Mouse (Mus musculus): ENCODE results near the gene Parl. TPM values are rescaled to one million over a fixed set of nuclear protein-coding genes. Genes with fewer than 3 reads are reported as not detected.

The Parl gene
- polyA plus RNA-seq, 1 experiment from 2014 or later, result 68.3 TPM

DNA sequence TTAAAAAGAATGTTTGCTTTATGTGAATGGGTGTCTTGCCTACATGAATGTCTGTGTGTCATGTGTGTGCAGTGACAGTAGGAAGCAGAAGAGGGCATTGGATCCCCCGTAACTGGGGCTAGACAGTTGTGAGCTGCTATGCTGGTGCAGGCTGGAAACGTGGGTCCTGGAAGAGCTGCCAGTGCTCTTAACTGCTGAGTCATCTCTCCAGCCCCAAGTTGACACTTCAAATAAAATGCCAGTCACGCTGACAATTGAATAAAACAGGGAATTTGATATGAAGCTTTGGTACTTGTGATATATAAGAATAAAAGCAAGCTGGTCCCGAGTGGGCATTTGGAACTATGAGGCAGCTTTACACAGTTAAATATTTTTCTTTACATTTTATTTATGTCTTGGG is 21.9 kb downstream of the Parl start:
- H3K4me3 ChIP-seq, result no peak overlapping the region
- H3K9me3 ChIP-seq, result no peaks in the 10 kb centered on the region
- H3K4me1 ChIP-seq (replicated peaks), result no peaks in the 10 kb centered on the region
- H3K36me3 ChIP-seq, result peaks cover 63% of the 10 kb centered on the region
- H3K27ac ChIP-seq (replicated peaks), result no peak overlapping the region
- no peak overlapping the region for H3K9ac ChIP-seq
- H3K27me3 ChIP-seq, result no peaks in the 10 kb centered on the region
- ATAC-seq (ENCODE audit: low FRiP score, low read depth), result no peak
- H3K4me2 ChIP-seq, result no peak overlapping the region
- 85% methylated on average over 4 of the region's 4 CpGs for WGBS

GRCm38 (mm10) chr16:20279395-20279794 is 22.8 kb downstream of the Parl start:
- H3K9me3 ChIP-seq, result no peaks in the 10 kb centered on the region
- 95% methylated on average over 5 of the region's 5 CpGs for WGBS
- no peak overlapping the region for H3K4me3 ChIP-seq
- no peak for ATAC-seq (ENCODE audit: low FRiP score, low read depth)
- H3K4me2 ChIP-seq, result no peak overlapping the region
- H3K27me3 ChIP-seq, result no peaks in the 10 kb centered on the region
- H3K9ac ChIP-seq, result no peak overlapping the region
- peaks cover 57% of the 10 kb centered on the region for H3K36me3 ChIP-seq
- H3K27ac ChIP-seq (replicated peaks), result no peak overlapping the region
- H3K4me1 ChIP-seq (replicated peaks), result no peaks in the 10 kb centered on the region

- WGBS, result 43% methylated on average over 3 of the region's 3 CpGs
- H3K36me3 ChIP-seq, result peaks cover 2% of the 10 kb centered on the region; the same call in 1 of the 2 replicates
- H3K4me1 ChIP-seq (replicated peaks), result no peaks in the 10 kb centered on the region
- no peaks in the 10 kb centered on the region for H3K9me3 ChIP-seq
- no peak overlapping the region for H3K4me2 ChIP-seq
- ATAC-seq (ENCODE audit: low FRiP score, low read depth), result no peak
- no peak overlapping the region for H3K27ac ChIP-seq (replicated peaks)
- no peaks in the 10 kb centered on the region for H3K27me3 ChIP-seq
- H3K4me3 ChIP-seq, result no peak overlapping the region
- no peak overlapping the region for H3K9ac ChIP-seq
These were observed 29.2 kb downstream of the Parl start for GRCm38 (mm10) chr16:20272994-20273393.

- no peak overlapping the region for H3K4me2 ChIP-seq
- H3K36me3 ChIP-seq, result no peaks in the 10 kb centered on the region
- no peaks in the 10 kb centered on the region for H3K4me1 ChIP-seq (replicated peaks)
- no peak overlapping the region for H3K9ac ChIP-seq
- no peak overlapping the region for H3K4me3 ChIP-seq
- 91% methylated on average over 4 of the region's 4 CpGs for WGBS
- no peaks in the 10 kb centered on the region for H3K9me3 ChIP-seq
- ATAC-seq (ENCODE audit: low FRiP score, low read depth), result no peak
- H3K27ac ChIP-seq (replicated peaks), result no peak overlapping the region
- no peaks in the 10 kb centered on the region for H3K27me3 ChIP-seq
These were observed 30.8 kb downstream of the Parl start for GRCm38 (mm10) chr16:20271339-20271738.

- H3K4me1 ChIP-seq (replicated peaks), result no peaks in the 10 kb centered on the region
- H3K4me2 ChIP-seq, result no peak overlapping the region
- no peaks in the 10 kb centered on the region for H3K27me3 ChIP-seq
- no peaks in the 10 kb centered on the region for H3K36me3 ChIP-seq
- H3K27ac ChIP-seq (replicated peaks), result no peak overlapping the region
- no peaks in the 10 kb centered on the region for H3K9me3 ChIP-seq
- H3K9ac ChIP-seq, result no peak overlapping the region
- no peak for ATAC-seq (ENCODE audit: low FRiP score, low read depth)
- 82% methylated on average over 7 of the region's 7 CpGs for WGBS
- H3K4me3 ChIP-seq, result no peak overlapping the region
These were observed 37.1 kb downstream of the Parl start for GRCm38 (mm10) chr16:20265089-20265488.

DNA sequence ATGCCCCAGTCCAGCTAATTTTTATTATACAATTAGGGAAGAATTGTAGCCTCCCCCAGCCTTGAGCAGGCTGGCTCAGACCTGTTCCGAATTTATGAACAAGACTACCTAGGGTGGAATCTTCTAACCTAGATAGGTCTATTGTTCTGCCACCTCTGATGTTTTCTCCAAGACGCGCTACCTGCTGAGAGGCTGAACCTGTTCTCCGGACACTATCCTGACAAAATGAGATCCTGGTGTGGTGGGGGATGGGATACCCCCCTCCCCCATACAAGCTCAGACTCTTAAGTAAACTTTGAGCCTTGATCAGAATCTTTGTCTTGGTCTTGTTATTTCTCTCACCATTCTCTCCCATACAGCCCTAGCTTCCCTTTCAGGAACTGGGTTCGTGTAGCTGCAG is 44.3 kb downstream of the Parl start:
- no peak overlapping the region for H3K27ac ChIP-seq (replicated peaks)
- no peaks in the 10 kb centered on the region for H3K4me1 ChIP-seq (replicated peaks)
- 73% methylated on average over 5 of the region's 5 CpGs for WGBS
- H3K27me3 ChIP-seq, result no peaks in the 10 kb centered on the region
- H3K4me3 ChIP-seq, result no peak overlapping the region
- H3K4me2 ChIP-seq, result no peak overlapping the region
- H3K9me3 ChIP-seq, result no peaks in the 10 kb centered on the region
- H3K36me3 ChIP-seq, result no peaks in the 10 kb centered on the region
- H3K9ac ChIP-seq, result no peak overlapping the region
- ATAC-seq (ENCODE audit: low FRiP score, low read depth), result no peak

DNA sequence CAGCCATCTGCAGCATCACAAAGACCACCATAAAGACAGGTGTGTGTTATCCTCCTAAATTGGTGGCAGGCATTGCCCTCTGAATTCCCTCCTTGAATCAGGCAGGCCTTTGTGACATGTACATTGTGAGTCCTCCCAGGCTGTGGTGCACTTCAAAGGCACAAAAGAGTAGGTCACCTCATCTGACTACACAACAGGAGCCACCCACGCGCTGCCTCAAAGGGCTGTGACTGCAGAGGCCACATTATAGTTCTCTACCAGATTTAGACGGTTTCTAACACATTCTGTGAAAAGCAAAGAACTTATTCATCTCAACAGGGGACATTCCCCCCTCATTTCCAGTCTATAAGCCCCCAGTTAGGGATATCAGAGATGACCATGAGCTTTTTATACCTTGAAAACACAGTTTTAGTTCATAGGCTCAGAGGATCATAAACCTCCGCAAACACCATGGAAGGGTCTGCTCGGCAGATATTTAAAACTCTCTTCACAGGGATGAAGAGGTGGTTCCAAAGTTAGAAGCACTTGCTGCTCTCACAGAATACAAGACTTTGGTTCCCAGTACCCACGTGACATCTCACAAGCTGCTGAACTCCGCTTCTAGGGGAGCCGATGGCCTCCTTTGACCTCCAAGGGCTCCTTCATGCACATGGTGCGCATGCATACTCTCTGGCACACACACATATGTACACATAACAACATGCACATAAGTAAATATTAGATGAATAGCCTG is 53.6 kb downstream of the Parl start:
- H3K4me3 ChIP-seq, result no peak overlapping the region
- WGBS, result 83% methylated on average over 9 of the region's 9 CpGs
- H3K9me3 ChIP-seq, result no peaks in the 10 kb centered on the region
- no peak overlapping the region for H3K4me2 ChIP-seq
- H3K4me1 ChIP-seq (replicated peaks), result no peaks in the 10 kb centered on the region
- no peaks in the 10 kb centered on the region for H3K27me3 ChIP-seq
- ATAC-seq (ENCODE audit: low FRiP score, low read depth), result no peak
- no peak overlapping the region for H3K27ac ChIP-seq (replicated peaks)
- H3K36me3 ChIP-seq, result no peaks in the 10 kb centered on the region
- H3K9ac ChIP-seq, result no peak overlapping the region

GRCm38 (mm10) chr16:20247103-20247502 is 55.1 kb downstream of the Parl start:
- no peak overlapping the region for H3K4me3 ChIP-seq
- H3K9ac ChIP-seq, result no peak overlapping the region
- H3K4me2 ChIP-seq, result no peak overlapping the region
- no peaks in the 10 kb centered on the region for H3K4me1 ChIP-seq (replicated peaks)
- H3K36me3 ChIP-seq, result no peaks in the 10 kb centered on the region
- H3K27ac ChIP-seq (replicated peaks), result no peak overlapping the region
- ATAC-seq (ENCODE audit: low FRiP score, low read depth), result no peak
- H3K27me3 ChIP-seq, result no peaks in the 10 kb centered on the region
- H3K9me3 ChIP-seq, result no peaks in the 10 kb centered on the region

DNA sequence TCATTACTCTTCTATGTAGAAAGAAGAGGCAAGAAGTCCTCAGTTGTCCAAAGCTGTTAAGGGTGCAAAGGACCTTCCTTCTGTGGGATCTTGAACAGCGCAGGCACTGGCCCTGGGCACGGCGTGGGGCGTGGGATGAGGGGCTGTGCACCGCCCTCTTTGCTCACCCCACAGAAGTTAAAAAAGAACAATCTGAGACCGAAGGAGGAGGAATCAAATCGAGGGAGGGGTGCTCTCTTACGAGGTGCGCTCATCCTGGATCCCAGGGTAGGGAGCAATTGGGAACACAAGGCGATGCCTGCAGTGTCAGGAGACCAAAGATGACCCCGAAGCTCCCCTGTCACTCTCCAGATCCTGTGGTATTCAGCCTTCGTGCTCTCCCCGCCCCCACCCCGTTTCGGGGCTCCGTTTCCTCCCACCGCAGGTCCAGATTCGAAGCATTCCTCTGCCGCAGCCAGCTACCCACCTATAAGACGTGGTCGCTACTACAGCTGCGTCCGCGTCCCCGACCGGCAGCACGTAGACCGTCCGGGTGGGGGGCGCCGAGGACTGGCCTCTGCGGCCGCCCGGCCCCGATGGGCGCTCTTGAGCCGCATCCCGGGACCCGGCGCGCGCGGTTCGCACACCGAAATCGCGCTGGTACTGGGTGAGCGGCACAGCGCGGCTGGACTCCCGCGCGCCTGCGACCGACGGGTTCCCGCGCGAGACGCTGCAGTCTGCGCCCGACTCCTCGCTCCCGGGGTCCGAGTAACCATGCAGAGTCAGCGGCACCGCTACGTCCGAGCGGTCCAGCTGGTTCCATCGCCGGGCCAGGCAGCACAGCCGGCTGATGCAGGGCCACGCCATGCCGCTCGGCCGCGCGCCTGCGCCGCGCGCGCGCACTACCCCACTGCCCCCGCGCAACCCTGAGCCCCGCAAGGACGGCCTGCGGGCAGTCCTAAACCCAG is 61.4 kb downstream of the Parl start, which contains the start of gene Map6d1:
Gene Map6d1, minus strand, starts transcription at position 891 of the 947 bp plus-strand sequence.
- Histone ChIP-seq H3K9ac (peak within 1 kb of the TSS; percentile 82), H3K27ac (replicated peaks) (peak within 1 kb of the TSS; percentile 86), H3K4me1 (replicated peaks) (peaks cover 24% of the 10 kb centered on the region), H3K4me3 (peak within 1 kb of the TSS; percentile 77), H3K36me3 (no peaks in the 10 kb centered on the region), H3K9me3 (no peaks in the 10 kb centered on the region), H3K4me2 (peak within 1 kb of the TSS; percentile 79), H3K27me3 (no peaks in the 10 kb centered on the region)
- WGBS, result under 1% methylated on average over 85 of the region's 90 CpGs
- ATAC-seq (ENCODE audit: low FRiP score, low read depth), result peak; percentile 91

DNA sequence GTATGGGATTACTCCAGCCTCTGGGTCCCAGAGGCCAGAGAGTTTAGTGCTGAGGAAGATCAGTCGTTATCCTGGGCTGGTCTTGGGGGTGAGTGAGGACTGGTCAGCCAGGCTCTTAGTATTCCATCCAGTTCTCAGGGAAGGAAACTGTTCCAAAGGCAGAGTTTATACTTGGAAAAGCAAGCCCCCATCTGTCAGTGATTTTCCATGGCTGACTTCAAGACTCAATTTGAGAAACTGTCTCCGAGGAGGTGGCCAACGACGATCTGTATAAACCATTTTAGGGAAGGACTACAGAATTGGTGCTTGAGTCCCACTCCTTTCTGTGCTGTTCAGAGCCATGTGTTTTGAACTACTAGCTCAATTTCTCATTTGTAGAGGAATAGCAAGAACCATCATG is 63.5 kb downstream of the Parl start:
- Histone ChIP-seq H3K4me2 (no peak overlapping the region), H3K27me3 (no peaks in the 10 kb centered on the region), H3K36me3 (0 out of 2 replicates have a peak, but pooled peaks cover 14% of the 10 kb centered on the region), H3K4me1 (replicated peaks) (peaks cover 24% of the 10 kb centered on the region), H3K9me3 (no peaks in the 10 kb centered on the region), H3K9ac (no peak overlapping the region), H3K4me3 (no peak overlapping the region), H3K27ac (replicated peaks) (no peak overlapping the region)
- WGBS, result 85% methylated on average over 4 of the region's 4 CpGs
- no peak for ATAC-seq (ENCODE audit: low FRiP score, low read depth)

DNA sequence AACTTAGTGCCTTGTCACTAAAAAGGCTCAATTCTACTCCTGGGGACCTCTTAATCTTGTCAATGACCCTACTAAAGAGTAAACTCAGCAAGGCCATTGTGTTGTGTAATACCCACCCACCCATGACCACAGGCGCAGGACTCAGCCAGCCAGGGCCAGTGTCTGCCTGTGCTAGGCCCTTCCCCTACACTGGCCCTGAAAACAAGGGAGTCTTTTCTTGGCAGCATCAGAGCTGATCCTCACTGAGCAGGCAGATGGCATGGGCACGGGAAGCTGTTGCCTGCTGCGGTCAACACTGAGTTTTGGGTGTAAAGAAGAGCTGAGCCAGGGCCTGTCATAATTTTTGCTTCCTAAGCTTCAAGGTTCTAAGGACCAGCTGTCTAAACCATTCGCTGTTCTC is 64.8 kb downstream of the Parl start:
- peak overlapping the region; percentile 58 for H3K27ac ChIP-seq (replicated peaks)
- H3K9me3 ChIP-seq, result no peaks in the 10 kb centered on the region

GRCm38 (mm10) chr16:20234406-20234805 is 67.8 kb downstream of the Parl start:
- Histone ChIP-seq H3K27ac (replicated peaks) (no peak overlapping the region), H3K27me3 (no peaks in the 10 kb centered on the region), H3K9ac (no peak overlapping the region), H3K4me2 (no peak overlapping the region), H3K4me3 (no peak overlapping the region), H3K9me3 (no peaks in the 10 kb centered on the region), H3K36me3 (peaks cover 38% of the 10 kb centered on the region), H3K4me1 (replicated peaks) (peaks cover 9% of the 10 kb centered on the region; the same call in 1 of the 2 replicates)
- ATAC-seq (ENCODE audit: low FRiP score, low read depth), result no peak
- WGBS, result 71% methylated on average over 4 of the region's 4 CpGs

More for the DNA sequence above, 64.8 kb downstream of the Parl start:
- 0 out of 2 replicates have a peak, but pooled peaks cover 18% of the 10 kb centered on the region for H3K36me3 ChIP-seq
- H3K4me2 ChIP-seq, result no peak overlapping the region
- H3K4me1 ChIP-seq (replicated peaks), result peaks cover 24% of the 10 kb centered on the region
- no peak overlapping the region for H3K9ac ChIP-seq
- WGBS, result 59% methylated on average over 4 of the region's 4 CpGs
- peak; percentile 17; the same call in 1 of the 2 replicates for ATAC-seq (ENCODE audit: low FRiP score, low read depth)
- H3K4me3 ChIP-seq, result no peak overlapping the region
- H3K27me3 ChIP-seq, result no peaks in the 10 kb centered on the region

Measured in hindbrain, embryonic 15.5 days (tissue).